Mouse (Mus musculus): Measurements from ENCODE around the gene Sirt2. TPM values are rescaled to one million over a fixed set of nuclear protein-coding genes. Genes with fewer than 3 reads are reported as not detected.
A peak's percentile ranks its signal among the peaks of the same experiment; 100 is the strongest.

Gene Sirt2
- total RNA-seq, 2 experiments from 2014 or later = 91.5 to 99.9 TPM

- DNase-seq = no peak
- intact Hi-C loops (cut with DNase I) = no loop called here
Measured at GRCm38 (mm10) chr7:28761907-28762306, 4.6 kb upstream of the Sirt2 start.

GRCm38 (mm10) chr7:28765211-28765610, 1.3 kb upstream of the Sirt2 start:
- DNase-seq = no peak
- intact Hi-C loops (cut with DNase I) = no loop called here

- intact Hi-C loops (cut with DNase I) = no loop called here
- DNase-seq = no peak
Measured at GRCm38 (mm10) chr7:28766910-28767309, 375 bp downstream of the Sirt2 start.

GRCm38 (mm10) chr7:28767462-28767965, 979 bp downstream of the Sirt2 start, which contains the start of gene Nfkbib:
TSS of gene Nfkbib (minus strand) at chr7:28767512.
- intact Hi-C loops (cut with DNase I) = no loop called here
- DNase-seq = no peak

- intact Hi-C loops (cut with DNase I) = no loop called here
Measured at GRCm38 (mm10) chr7:28769414-28769958, 3.0 kb downstream of the Sirt2 start.

GRCm38 (mm10) chr7:28770309-28770708, 3.8 kb downstream of the Sirt2 start:
- DNase-seq = no peak
- intact Hi-C loops (cut with DNase I) = no loop called here

More at GRCm38 (mm10) chr7:28769414-28769958, 3.0 kb downstream of the Sirt2 start:
- no peak for DNase-seq

GRCm38 (mm10) chr7:28771867-28772266, 5.3 kb downstream of the Sirt2 start:
- peak; percentile 44 for DNase-seq
- intact Hi-C loops (cut with DNase I) = no loop called here

- intact Hi-C loops (cut with DNase I) = no loop called here
Measured at GRCm38 (mm10) chr7:28773163-28773562, 6.6 kb downstream of the Sirt2 start.

GRCm38 (mm10) chr7:28774164-28774563, 7.6 kb downstream of the Sirt2 start:
- peak; percentile 65 for DNase-seq

More at GRCm38 (mm10) chr7:28773163-28773562, 6.6 kb downstream of the Sirt2 start:
- DNase-seq = no peak

GRCm38 (mm10) chr7:28775129-28775528, 8.6 kb downstream of the Sirt2 start:
- peak; percentile 71 for DNase-seq
- intact Hi-C loops (cut with DNase I) = no loop called here

More at GRCm38 (mm10) chr7:28774164-28774563, 7.6 kb downstream of the Sirt2 start:
- intact Hi-C loops (cut with DNase I) = no loop called here

- DNase-seq = no peak
- intact Hi-C loops (cut with DNase I) = no loop called here
Measured at GRCm38 (mm10) chr7:28778825-28779224, 12.3 kb downstream of the Sirt2 start.

- intact Hi-C loops (cut with DNase I) = loop anchor here (5.0 to 10.0 kb wide), 2 partner anchors 55 to 257 kb away; no protein-coding TSS in a partner anchor
- peak; percentile 93 for DNase-seq
Measured at GRCm38 (mm10) chr7:28780067-28780658, 13.6 kb downstream of the Sirt2 start.

- intact Hi-C loops (cut with DNase I) = loop anchor here (5.0 to 10.0 kb wide), 2 partner anchors 56 to 256 kb away; no protein-coding TSS in a partner anchor
- DNase-seq = no peak
Measured at GRCm38 (mm10) chr7:28780857-28781256, 14.3 kb downstream of the Sirt2 start.

GRCm38 (mm10) chr7:28781261-28781663, 14.7 kb downstream of the Sirt2 start:
- DNase-seq = no peak
- intact Hi-C loops (cut with DNase I) = loop anchor here (5.0 to 10.0 kb wide), 2 partner anchors 56 to 256 kb away; no protein-coding TSS in a partner anchor

GRCm38 (mm10) chr7:28785161-28785560, 18.6 kb downstream of the Sirt2 start:
- DNase-seq = no peak
- intact Hi-C loops (cut with DNase I) = loop anchor here (10.0 kb wide), 1 partner anchor 60 kb away; no protein-coding TSS in a partner anchor

- intact Hi-C loops (cut with DNase I) = loop anchor here (10.0 kb wide), 1 partner anchor 63 kb away; no protein-coding TSS in a partner anchor
- DNase-seq = no peak
Measured at GRCm38 (mm10) chr7:28787884-28788283, 21.3 kb downstream of the Sirt2 start.

- intact Hi-C loops (cut with DNase I) = loop anchor here (10.0 kb wide), 1 partner anchor 64 kb away; no protein-coding TSS in a partner anchor
Measured at GRCm38 (mm10) chr7:28788307-28789195, 22.0 kb downstream of the Sirt2 start, which contains the start of gene Rinl. TSS of gene Rinl (plus strand) at chr7:28788969.

GRCm38 (mm10) chr7:28789235-28789634, 22.7 kb downstream of the Sirt2 start:
- intact Hi-C loops (cut with DNase I) = loop anchor here (10.0 kb wide), 1 partner anchor 64 kb away; no protein-coding TSS in a partner anchor
- no peak for DNase-seq

More at GRCm38 (mm10) chr7:28788307-28789195, 22.0 kb downstream of the Sirt2 start, which contains the start of gene Rinl:
- no peak for DNase-seq

GRCm38 (mm10) chr7:28790066-28790806, 23.7 kb downstream of the Sirt2 start:
- no peak for DNase-seq
- intact Hi-C loops (cut with DNase I) = no loop called here

GRCm38 (mm10) chr7:28791706-28792105, 25.2 kb downstream of the Sirt2 start:
- DNase-seq = no peak
- intact Hi-C loops (cut with DNase I) = no loop called here

Measured in left cerebral cortex, postnatal 4 days (tissue).